Mouse (Mus musculus): ENCODE results near the gene Sez6l. TPM values are rescaled to one million over a fixed set of nuclear protein-coding genes. Genes with fewer than 3 reads are reported as not detected.

Sez6l gene
- polyA plus RNA-seq, 1 experiment from 2014 or later: 46.3 TPM

DNA sequence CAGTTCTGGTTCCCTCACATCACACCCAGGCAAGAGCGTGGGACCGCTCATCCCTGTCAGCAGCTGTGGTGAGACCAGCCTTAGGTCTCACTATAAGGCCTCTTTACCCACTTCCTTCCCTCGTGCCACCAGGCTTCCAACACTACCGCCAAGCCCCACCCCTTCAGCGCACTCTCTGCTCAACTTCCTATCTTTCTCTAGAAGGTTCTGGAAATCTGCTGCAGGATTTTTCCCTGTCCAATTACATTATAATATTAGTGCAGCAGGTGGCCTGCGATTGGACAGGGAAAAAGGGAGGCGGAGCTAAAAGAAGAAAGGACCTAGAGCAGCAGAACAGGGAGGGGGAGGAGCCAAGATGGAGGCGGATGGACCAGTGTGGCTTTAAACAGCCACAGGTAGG, 94.0 kb downstream of the Sez6l start:
- H3K9me3 ChIP-seq: no peaks in the 10 kb centered on the region
- H3K4me3 ChIP-seq: no peak overlapping the region
- no peak overlapping the region for H3K4me2 ChIP-seq
- no peak overlapping the region for H3K27ac ChIP-seq (replicated peaks)
- WGBS: 87% methylated on average over 8 of the region's 8 CpGs
- no peaks in the 10 kb centered on the region for H3K27me3 ChIP-seq
- no peaks in the 10 kb centered on the region for H3K36me3 ChIP-seq
- no peak for ATAC-seq (ENCODE audit: low FRiP score, low read depth)
- no peak overlapping the region for H3K9ac ChIP-seq
- peaks cover 49% of the 10 kb centered on the region for H3K4me1 ChIP-seq (replicated peaks)

- no peaks in the 10 kb centered on the region for H3K9me3 ChIP-seq
- no peaks in the 10 kb centered on the region for H3K36me3 ChIP-seq
- 0 out of 2 replicates have a peak, but pooled peaks have one; percentile 25 for ATAC-seq (ENCODE audit: low FRiP score, low read depth)
- peaks cover 54% of the 10 kb centered on the region for H3K4me1 ChIP-seq (replicated peaks)
- no peak overlapping the region for H3K4me3 ChIP-seq
- H3K27me3 ChIP-seq: no peaks in the 10 kb centered on the region
- 28% methylated on average over 13 of the region's 13 CpGs for WGBS
- H3K27ac ChIP-seq (replicated peaks): peak overlapping the region; percentile 64; the same call in 1 of the 2 replicates
- H3K4me2 ChIP-seq: peak overlapping the region; percentile 26
- no peak overlapping the region; the same call in 1 of the 2 replicates for H3K9ac ChIP-seq
Measured at GRCm38 (mm10) chr5:112482551-112482950, 94.4 kb downstream of the Sez6l start.

DNA sequence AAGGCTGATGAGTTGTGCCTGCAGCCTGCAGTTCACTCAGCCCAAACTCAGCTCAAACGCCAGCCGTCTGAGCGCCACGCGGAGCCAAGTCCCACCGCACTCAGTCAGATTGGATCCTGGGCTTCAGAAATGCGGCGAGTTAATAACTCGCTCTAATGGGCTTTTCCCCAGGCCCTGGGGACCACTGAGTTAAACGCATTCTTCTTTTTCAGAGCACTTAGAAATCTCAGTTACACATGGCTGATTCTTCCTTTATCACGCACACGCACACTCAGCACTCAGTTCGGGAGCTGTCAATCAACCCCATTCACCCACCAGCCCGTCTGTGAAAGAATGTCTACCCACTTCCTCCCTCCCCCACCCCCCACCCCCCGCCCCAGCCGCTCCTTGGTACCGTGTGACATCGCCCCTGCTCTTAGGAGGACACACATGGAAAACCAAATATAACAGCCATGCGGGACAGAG, 95.0 kb downstream of the Sez6l start:
- Histone ChIP-seq H3K36me3 (no peaks in the 10 kb centered on the region), H3K27ac (replicated peaks) (peak overlapping the region; percentile 64), H3K4me3 (no peak overlapping the region), H3K4me1 (replicated peaks) (peaks cover 54% of the 10 kb centered on the region), H3K9me3 (no peaks in the 10 kb centered on the region), H3K4me2 (peak overlapping the region; percentile 26), H3K27me3 (no peaks in the 10 kb centered on the region), H3K9ac (peak overlapping the region; percentile 1; the same call in 1 of the 2 replicates)
- peak; percentile 50 for ATAC-seq (ENCODE audit: low FRiP score, low read depth)
- 11% methylated on average over 19 of the region's 19 CpGs for WGBS

DNA sequence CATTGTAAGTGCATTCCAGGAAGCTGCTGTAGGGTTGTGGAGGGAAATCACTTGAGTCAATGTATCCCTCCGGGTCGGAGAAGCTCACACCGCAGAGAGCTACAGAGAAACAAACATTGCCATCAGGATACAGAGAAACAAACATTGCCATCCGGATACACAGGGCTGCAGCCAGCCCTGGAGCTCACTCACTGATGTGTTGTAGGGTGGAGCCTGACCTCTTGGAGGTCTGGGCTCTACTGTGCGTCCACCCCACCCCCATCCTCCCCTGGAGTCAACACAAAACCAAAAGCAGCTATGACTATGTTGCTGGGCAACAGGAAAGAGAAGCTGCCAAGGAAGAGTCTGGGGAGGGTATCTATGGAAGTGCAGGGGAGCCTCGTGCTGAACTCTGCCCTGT, 103.5 kb downstream of the Sez6l start:
- 41% methylated on average over 6 of the region's 6 CpGs for WGBS
- ATAC-seq (ENCODE audit: low FRiP score, low read depth): no peak
- H3K4me2 ChIP-seq: no peak overlapping the region
- H3K27ac ChIP-seq (replicated peaks): no peak overlapping the region
- peaks cover 13% of the 10 kb centered on the region for H3K36me3 ChIP-seq
- no peak overlapping the region for H3K4me3 ChIP-seq
- H3K9me3 ChIP-seq: no peaks in the 10 kb centered on the region
- H3K9ac ChIP-seq: no peak overlapping the region
- H3K27me3 ChIP-seq: no peaks in the 10 kb centered on the region
- H3K4me1 ChIP-seq (replicated peaks): peaks cover 22% of the 10 kb centered on the region

GRCm38 (mm10) chr5:112470144-112470543, 106.8 kb downstream of the Sez6l start:
- Histone ChIP-seq H3K9ac (no peak overlapping the region), H3K4me2 (no peak overlapping the region), H3K36me3 (peaks cover 16% of the 10 kb centered on the region), H3K27ac (replicated peaks) (no peak overlapping the region), H3K9me3 (no peaks in the 10 kb centered on the region), H3K4me3 (no peak overlapping the region), H3K4me1 (replicated peaks) (peaks cover 27% of the 10 kb centered on the region), H3K27me3 (no peaks in the 10 kb centered on the region)
- no peak for ATAC-seq (ENCODE audit: low FRiP score, low read depth)
- 72% methylated on average over 6 of the region's 6 CpGs for WGBS

GRCm38 (mm10) chr5:112468986-112469581, 107.9 kb downstream of the Sez6l start:
- Histone ChIP-seq H3K9ac (no peak overlapping the region), H3K27ac (replicated peaks) (no peak overlapping the region), H3K4me2 (no peak overlapping the region), H3K4me1 (replicated peaks) (peaks cover 27% of the 10 kb centered on the region), H3K9me3 (no peaks in the 10 kb centered on the region), H3K27me3 (no peaks in the 10 kb centered on the region), H3K4me3 (no peak overlapping the region), H3K36me3 (peaks cover 19% of the 10 kb centered on the region)
- 87% methylated on average over 4 of the region's 4 CpGs for WGBS
- no peak for ATAC-seq (ENCODE audit: low FRiP score, low read depth)

DNA sequence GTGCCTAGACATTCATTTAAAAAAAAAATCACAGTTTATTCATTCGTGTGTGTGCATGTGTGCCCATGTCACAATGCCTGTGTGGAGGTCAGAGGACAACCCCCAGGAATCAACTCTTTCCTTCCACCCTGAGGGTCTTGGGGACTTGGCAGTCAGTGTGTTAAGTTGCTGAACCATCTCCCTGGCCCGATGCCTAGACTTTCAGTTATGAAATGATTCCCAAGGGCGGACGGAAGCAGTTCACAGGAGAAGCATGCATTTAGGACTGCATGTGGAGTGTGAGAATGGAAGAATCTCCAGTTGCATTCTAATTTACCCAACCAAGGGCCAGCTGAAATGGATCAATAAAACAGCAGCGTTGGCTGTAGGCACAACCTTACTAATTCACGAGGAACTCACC, 110.7 kb downstream of the Sez6l start:
- H3K36me3 ChIP-seq: peaks cover 16% of the 10 kb centered on the region
- no peaks in the 10 kb centered on the region for H3K9me3 ChIP-seq
- ATAC-seq (ENCODE audit: low FRiP score, low read depth): no peak
- WGBS: 35% methylated on average over 6 of the region's 6 CpGs
- no peak overlapping the region for H3K27ac ChIP-seq (replicated peaks)
- no peaks in the 10 kb centered on the region for H3K27me3 ChIP-seq
- peaks cover 14% of the 10 kb centered on the region for H3K4me1 ChIP-seq (replicated peaks)
- no peak overlapping the region for H3K9ac ChIP-seq
- no peak overlapping the region for H3K4me3 ChIP-seq
- H3K4me2 ChIP-seq: no peak overlapping the region

DNA sequence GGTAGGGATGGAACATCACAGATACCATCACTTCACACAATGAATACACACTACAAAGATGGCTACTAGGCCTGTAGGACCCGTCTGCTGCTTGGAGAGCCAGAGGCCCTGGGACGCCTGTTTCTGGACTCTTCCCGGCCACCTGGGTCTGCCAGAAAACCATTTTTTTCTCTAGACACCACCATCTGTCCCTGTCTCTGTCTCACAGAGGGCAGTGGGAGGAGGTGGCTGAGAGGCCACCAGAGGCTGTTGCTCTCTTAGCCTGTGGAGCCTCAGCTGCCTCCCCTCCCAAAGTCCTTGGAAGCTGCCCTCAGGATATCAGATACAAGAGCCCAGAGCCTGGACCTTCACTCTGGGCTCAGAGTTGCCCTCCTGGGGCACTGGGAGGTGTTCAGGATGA, 117.1 kb downstream of the Sez6l start:
- H3K27ac ChIP-seq (replicated peaks): no peak overlapping the region
- ATAC-seq (ENCODE audit: low FRiP score, low read depth): no peak
- peaks cover 12% of the 10 kb centered on the region; the same call in 1 of the 2 replicates for H3K36me3 ChIP-seq
- no peak overlapping the region for H3K9ac ChIP-seq
- WGBS: 48% methylated on average over 3 of the region's 3 CpGs
- no peak overlapping the region for H3K4me3 ChIP-seq
- no peaks in the 10 kb centered on the region for H3K9me3 ChIP-seq
- H3K4me1 ChIP-seq (replicated peaks): no peaks in the 10 kb centered on the region
- H3K4me2 ChIP-seq: no peak overlapping the region
- no peaks in the 10 kb centered on the region for H3K27me3 ChIP-seq

- H3K9ac ChIP-seq: no peak overlapping the region
- no peak overlapping the region for H3K27ac ChIP-seq (replicated peaks)
- H3K4me2 ChIP-seq: no peak overlapping the region
- H3K4me3 ChIP-seq: no peak overlapping the region
- no peaks in the 10 kb centered on the region for H3K27me3 ChIP-seq
- ATAC-seq (ENCODE audit: low FRiP score, low read depth): no peak
- H3K36me3 ChIP-seq: peaks cover 10% of the 10 kb centered on the region; the same call in 1 of the 2 replicates
- WGBS: 66% methylated on average over 12 of the region's 12 CpGs
- no peaks in the 10 kb centered on the region for H3K9me3 ChIP-seq
- no peaks in the 10 kb centered on the region for H3K4me1 ChIP-seq (replicated peaks)
Measured at GRCm38 (mm10) chr5:112454966-112455555, 121.9 kb downstream of the Sez6l start.

- WGBS: 82% methylated on average over 9 of the region's 9 CpGs
Measured at GRCm38 (mm10) chr5:112453088-112453487, 123.9 kb downstream of the Sez6l start.

GRCm38 (mm10) chr5:112448747-112449440, 128.1 kb downstream of the Sez6l start, which contains the start of gene Gm6588:
Gene Gm6588 (plus strand): TSS chr5:112449426.
- no peak within 1 kb of the TSS for H3K4me2 ChIP-seq
- no peaks in the 10 kb centered on the region for H3K36me3 ChIP-seq
- H3K9ac ChIP-seq: no peak within 1 kb of the TSS
- no peaks in the 10 kb centered on the region for H3K9me3 ChIP-seq
- no peak for ATAC-seq (ENCODE audit: low FRiP score, low read depth)
- no peak within 1 kb of the TSS for H3K27ac ChIP-seq (replicated peaks)
- no peaks in the 10 kb centered on the region for H3K27me3 ChIP-seq
- no peak within 1 kb of the TSS for H3K4me3 ChIP-seq
- WGBS: 69% methylated on average over 18 of the region's 18 CpGs
- no peaks in the 10 kb centered on the region for H3K4me1 ChIP-seq (replicated peaks)

More at GRCm38 (mm10) chr5:112453088-112453487, 123.9 kb downstream of the Sez6l start:
- no peaks in the 10 kb centered on the region for H3K27me3 ChIP-seq
- no peaks in the 10 kb centered on the region for H3K4me1 ChIP-seq (replicated peaks)
- no peak overlapping the region for H3K27ac ChIP-seq (replicated peaks)
- no peak overlapping the region for H3K9ac ChIP-seq
- no peak overlapping the region for H3K4me3 ChIP-seq
- H3K9me3 ChIP-seq: no peaks in the 10 kb centered on the region
- peaks cover 8% of the 10 kb centered on the region; the same call in 1 of the 2 replicates for H3K36me3 ChIP-seq
- no peak overlapping the region for H3K4me2 ChIP-seq
- no peak for ATAC-seq (ENCODE audit: low FRiP score, low read depth)

GRCm38 (mm10) chr5:112438535-112438934, 138.4 kb downstream of the Sez6l start:
- Histone ChIP-seq H3K4me1 (replicated peaks) (no peaks in the 10 kb centered on the region), H3K36me3 (no peaks in the 10 kb centered on the region), H3K4me3 (no peak overlapping the region), H3K4me2 (no peak overlapping the region), H3K9me3 (no peaks in the 10 kb centered on the region), H3K9ac (no peak overlapping the region), H3K27ac (replicated peaks) (no peak overlapping the region), H3K27me3 (no peaks in the 10 kb centered on the region)
- ATAC-seq (ENCODE audit: low FRiP score, low read depth): no peak
- 64% methylated on average over 10 of the region's 10 CpGs for WGBS

All from hindbrain, embryonic 15.5 days (tissue).